Mouse (Mus musculus): ENCODE measurements around the gene Cd151.

The Cd151 gene

DNA sequence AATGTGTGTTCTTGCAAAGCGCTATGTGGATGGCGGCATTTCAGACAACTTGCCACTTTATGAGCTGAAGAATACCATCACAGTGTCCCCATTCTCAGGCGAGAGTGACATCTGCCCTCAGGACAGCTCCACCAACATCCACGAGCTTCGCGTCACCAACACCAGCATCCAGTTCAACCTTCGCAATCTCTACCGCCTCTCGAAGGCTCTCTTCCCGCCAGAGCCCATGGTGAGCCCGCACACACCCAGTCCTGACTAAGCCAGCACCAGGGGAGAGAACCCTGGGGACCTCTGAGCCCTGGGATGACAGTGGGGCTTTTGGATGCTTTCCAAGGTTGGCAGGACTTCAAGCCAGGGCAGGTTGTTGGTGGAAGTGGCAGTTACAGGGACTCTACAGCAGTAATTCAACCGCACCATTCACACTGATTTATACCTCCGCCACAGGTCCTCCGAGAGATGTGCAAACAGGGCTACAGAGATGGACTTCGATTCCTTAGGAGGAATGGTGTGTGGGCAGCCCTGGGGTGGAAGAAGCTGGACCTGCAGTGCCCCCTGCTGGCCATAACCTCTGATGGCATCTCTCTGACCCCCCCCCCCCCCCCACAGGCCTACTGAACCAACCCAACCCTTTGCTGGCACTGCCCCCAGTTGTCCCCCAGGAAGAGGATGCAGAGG, 9.1 kb upstream of the Cd151 start:
- DNase-seq (ENCODE audit: low spot score), result peak; percentile 68

DNA sequence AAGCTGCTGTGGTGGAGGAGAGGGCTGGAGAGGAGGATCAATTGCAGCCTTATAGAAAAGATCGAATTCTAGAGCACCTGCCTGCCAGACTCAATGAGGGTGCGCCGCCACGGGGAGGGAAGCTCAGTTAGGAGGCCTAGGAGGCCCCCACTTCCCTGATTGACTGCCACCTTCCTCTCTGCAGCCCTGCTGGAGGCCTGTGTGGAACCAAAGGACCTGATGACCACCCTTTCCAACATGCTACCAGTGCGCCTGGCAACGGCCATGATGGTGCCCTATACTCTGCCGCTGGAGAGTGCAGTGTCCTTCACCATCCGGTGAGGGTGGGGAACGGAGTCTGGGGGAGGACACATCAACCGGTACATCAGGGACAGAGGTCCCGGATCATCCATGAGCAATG, 8.5 kb upstream of the Cd151 start:
- no peak for DNase-seq (ENCODE audit: low spot score)

DNA sequence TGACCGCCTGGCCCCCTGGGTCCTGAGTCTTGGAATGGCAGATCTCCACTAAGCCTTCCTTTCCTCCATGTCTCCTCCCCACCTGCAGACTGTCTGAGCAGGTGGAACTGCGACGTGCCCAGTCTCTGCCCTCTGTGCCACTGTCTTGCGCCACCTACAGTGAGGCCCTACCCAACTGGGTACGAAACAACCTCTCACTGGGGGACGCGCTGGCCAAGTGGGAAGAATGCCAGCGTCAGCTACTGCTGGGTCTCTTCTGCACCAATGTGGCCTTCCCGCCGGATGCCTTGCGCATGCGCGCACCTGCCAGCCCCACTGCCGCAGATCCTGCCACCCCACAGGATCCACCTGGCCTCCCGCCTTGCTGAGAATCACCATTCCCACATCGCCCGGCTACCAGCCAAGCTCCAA, 7.9 kb upstream of the Cd151 start:
- DNase-seq (ENCODE audit: low spot score), result no peak

DNA sequence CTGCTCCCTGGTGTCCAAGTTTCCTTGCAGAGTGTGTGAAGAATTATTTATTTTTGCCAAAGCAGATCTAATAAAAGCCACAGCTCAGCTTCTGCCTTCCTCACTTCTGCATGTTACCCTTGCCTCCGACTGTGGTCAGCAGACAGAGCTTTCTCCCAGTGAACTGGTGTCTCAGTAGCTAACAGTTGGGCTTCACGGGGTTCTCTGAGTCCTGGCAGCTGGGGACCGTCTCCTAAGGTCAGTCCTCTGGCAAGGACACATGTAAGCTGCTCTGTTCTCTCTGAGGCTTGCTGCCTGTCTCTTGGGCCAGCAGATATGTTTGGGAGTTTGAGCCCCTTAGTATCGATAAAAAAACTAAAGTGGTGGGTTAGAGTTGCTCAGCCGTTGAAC, 7.2 kb upstream of the Cd151 start:
- DNase-seq (ENCODE audit: low spot score), result no peak

DNA sequence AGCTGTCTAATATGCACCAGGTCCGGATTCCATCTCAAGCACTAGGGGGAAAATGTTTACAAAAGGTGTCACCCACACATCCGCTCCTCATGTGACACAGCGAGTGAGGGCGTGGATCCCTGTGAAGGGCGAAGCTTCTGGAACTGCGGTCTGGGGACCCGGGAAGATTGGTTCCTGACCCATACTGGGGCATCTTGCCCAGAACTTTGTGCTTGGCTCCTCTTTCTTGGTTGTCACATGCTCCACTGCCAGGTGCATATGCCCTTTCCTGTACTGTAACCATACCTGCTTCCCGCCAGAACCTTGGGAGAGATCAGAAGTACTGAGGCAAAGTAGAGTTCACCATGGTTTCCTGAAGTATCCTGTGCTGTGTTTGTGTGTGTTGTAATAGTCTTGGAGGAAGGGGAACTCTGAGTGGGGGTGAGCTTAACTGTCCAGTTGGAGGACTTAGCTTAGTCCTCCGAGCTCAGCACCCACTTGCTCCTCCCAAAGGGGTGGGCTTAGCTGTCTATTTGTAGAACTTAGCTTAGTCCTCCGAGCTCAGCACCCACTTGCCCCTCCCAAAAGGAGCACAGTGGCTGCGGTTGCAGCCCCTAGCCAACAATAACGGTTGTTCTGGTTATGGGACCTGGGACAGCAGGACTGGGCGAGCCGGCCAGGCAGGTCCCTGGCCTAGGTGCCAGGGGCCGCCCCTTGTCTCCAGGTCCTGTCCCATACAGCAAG, 6.6 kb upstream of the Cd151 start, which contains the start of gene Cracr2b:
Cracr2b (plus strand) TSS at position 704 of the 723 bp plus-strand sequence.
- DNase-seq (ENCODE audit: low spot score), result no peak

DNA sequence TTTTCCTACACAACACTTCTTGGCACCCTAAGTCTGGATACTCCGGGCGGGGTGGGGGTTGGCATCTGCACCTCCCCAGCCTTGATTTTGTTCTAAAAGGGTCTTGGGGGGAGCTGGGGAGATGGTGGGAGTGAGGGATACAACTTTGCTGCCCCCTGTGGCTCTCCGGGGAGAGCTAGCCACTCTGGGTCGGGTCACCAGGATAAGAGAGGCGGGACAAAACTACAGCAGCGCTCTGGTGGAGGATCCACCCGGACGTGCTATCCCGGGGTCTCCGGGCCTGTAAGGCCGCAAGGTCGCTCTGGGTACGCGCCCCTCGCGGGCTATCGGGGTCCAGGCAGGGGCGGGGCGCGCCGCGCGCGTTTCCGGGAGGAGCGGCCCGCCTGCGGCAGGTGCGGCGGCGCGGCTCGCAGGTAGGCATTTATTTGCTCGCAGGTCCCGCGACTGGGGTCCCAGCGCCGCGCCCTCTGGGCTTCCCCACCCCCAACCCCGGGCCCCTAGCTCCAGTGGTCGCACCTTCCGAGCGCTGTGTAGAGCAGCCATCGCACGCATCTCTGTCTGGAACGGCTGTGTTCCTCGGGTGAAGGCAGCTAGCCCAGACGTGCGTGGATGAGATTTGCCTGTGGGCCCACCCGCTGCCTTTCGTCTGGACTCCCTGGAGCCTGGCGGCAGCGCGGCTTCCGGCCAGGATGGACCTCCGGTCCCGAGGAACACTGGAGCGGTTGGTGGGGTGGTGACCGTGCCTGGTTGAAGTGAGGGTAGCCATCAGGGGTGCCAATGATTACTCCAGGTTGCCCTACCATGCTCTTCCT, 5.5 kb upstream of the Cd151 start:
- DNase-seq (ENCODE audit: low spot score), result peak; percentile 49

DNA sequence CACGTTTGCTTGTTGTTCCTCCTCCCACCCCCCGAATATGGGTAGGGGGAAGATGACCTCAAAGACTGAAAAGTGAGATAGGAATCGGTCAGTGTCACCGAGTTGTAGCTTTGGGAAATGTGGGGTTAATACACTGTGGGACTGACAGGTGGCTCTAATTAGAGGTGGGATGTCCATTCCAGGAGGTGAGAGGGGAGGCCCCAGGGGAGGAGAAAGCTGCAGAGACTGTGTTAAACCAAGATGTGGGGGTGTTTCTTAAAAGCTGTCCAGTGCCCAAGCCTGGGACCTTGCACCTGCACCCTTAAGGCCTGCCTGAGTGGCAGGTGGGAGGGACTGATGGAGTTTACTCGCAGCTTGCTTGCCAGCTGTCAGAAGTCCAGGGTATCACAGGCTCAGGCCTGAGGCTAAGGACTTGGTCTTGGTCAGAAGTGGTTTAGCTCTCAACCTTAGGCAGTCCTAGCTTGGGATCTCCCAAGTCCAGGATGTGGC, 4.8 kb upstream of the Cd151 start:
- no peak for DNase-seq (ENCODE audit: low spot score)

DNA sequence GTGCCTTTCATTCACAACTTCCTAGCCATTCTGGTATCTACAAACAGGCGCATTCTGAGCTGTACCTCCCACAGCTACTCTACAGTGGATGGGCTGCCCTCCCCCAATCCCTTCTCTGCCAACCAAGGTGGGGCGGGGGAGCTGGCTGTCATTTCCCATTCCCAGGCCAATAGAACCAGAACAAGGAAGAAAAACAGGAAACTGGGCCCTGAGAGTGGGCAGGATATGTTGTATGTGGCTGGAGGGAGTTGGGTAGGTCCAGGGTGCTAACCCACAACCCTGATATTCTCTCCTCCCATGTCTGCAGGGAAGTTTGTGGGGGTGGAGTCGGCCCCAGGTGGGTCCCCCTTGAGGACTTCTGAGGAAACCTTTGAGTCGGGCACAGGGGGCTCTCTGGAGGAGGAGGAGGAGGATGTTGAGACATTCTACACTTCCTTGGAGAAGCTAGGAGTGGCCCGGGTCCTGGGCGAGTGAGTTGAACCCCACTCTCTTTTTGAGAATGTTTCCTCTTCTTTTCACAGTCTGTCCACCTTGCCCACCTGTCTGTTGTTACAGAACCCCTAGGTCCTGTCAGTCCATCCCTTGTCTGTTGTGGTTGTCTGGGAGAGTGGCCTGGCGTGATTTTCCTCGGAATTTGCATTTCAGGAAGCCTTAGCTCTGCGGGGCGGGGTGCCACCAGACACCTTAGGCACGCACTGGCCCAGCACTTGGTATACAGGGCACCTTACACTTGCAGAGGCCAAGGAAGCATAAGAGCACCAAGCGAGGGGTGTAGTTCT, 3.2 kb upstream of the Cd151 start:
- DNase-seq (ENCODE audit: low spot score), result no peak

DNA sequence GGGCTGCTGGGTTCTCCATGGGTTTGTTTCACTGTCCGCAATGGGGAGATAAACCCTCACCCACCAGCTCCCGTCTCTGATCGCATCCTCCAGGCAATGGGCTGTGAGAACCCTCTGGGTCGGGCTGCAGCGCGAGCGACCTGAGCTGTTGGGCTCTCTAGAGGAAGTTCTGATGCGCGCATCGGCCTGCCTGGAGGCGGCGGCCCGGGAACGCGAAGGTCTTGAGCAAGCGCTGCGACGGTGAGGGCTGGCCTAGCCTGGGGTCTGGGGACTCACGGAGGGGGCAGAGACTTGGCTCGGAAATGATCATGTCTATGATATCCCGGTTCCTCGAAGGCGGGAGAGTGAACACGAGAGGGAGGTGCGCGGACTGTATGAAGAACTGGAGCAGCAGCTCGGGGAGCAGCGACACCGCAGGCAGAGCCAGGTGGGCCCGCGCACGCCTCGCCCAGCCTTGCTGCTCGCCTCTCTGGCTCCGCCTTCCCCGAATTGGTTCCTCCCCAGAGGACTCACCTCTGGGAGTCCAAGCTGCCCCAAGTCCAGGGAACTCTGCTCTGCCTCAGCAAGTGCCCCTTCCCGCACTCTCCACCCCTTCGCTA, 2.5 kb upstream of the Cd151 start:
- no peak for DNase-seq (ENCODE audit: low spot score)

DNA sequence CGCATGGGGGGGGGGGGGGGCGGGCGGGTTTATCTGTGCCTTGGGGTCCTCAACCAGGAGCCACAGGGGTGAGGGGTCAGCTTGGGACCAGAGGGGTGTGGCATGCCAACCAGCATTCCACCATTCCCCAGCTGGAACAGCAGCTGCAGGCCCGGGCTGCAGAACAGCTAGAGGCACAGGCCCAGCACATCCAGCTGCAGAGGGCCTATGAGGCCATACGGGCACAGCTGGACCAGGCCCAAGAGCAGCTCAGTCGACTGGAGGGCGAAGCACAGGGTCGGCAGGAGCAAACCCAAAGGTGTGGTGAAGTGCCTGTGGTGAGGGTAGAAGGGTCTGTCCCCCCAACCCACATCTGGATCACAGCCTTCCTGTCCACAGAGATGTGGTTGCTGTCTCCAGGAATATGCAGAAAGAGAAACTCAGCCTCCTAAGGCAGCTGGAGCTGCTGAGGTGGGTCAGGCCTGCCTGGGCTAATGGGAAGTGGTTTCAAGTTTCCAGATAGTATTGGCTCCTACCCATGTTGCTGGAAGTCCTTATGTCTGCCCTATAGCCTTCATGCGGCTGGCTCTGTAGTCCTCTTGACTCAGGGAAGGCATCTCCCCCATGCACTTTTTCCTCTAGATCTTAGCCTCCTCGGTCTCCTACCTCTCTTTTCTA, 1.7 kb upstream of the Cd151 start:
- no peak for DNase-seq (ENCODE audit: low spot score)

DNA sequence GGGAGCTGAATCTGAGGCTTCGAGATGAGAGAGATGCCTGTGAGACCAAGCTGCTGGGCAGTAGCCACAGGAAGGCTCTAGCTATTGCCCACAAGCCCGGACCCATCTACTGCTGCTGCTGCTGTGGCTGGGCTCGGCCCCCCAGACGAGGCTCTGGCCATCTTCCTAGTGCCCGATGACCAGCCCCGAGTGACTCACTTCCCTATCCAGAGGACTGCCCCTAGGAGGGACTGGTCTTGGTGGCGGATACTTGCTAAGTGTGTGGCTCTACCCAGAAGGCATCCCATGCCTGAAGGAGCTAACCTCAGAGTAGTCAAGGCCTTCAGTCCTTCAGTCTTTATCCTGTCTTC, 1.2 kb upstream of the Cd151 start:
- peak; percentile 75 for DNase-seq (ENCODE audit: low spot score)

DNA sequence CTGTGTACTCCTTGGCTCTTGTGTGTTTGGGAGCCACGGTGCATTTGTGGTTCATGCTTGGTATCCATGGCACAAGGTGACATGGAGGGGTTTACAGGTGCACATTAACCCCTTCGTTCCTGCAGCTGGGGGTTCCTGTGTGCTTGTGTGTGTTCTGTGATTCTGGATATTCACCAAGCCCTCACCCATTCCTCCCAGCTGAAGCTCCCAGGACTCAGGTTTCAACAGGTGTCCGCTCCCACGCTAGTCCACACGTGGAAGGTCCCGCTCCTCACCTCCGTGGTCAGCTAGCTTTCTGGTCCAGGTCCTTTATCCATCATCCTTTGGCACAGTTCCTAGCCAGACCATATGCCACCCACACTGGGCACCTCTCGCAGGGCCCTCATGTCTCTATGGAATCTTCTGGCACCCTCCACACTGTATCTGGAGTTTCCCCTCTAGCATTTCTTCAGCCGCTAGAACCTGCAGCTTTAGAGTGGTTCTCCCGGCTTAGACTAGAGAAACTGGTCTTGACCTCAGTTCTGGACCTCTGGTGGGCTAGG, 514 bp upstream of the Cd151 start:
- DNase-seq (ENCODE audit: low spot score), result peak; percentile 51

DNA sequence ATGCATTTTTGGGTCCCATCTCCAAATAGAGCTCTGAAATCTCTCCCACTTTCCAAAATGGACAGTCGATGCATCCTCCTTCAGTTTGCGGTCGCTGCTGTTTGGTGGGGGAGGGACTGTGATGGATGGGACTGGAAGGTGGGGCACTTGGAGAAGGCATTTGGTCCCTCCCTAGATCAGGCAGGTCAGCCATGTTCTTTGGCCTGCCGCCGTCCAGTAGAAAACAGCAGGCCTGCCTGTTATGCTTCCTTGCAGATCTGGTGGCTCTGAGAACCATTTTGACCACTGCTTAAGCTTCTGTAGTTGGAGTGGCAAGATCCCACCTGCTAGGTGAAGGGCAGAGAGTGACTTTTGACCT, 951 bp downstream of the Cd151 start:
- DNase-seq (ENCODE audit: low spot score), result peak; percentile 55

DNA sequence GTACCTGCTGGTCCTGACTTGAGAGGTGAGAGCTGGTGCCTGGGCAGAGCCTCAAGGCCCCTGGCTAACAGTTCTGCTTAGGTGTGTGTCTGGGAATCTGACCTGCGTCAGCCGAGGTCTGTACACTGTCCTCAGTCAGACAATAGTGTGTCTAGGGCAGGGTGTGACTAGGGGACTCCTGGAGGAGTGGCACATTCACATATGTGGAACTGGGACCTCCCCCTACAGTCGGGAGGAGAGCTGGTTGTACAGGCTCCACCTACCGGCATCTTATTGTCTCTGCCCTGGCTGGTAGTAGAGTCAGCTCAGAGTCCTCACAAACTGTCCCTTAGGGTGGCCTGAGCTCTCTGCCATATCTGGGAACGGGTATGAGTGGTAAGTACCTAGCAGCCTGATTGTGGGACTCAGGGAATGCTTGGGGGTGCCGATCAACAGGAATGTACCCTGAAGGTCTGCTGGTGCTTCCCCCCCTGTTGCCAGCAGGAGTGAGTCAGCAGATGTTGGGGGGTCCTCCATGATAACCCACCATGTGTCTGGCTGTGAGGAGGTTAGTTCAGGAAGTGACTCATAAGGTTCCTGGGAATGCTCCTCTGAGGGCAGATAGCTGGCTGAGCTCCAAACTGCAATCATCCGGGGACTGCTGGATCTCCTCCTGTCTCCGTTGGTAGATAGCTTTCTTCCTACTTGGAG, 1.5 kb downstream of the Cd151 start:
- DNase-seq (ENCODE audit: low spot score), result peak; percentile 94

DNA sequence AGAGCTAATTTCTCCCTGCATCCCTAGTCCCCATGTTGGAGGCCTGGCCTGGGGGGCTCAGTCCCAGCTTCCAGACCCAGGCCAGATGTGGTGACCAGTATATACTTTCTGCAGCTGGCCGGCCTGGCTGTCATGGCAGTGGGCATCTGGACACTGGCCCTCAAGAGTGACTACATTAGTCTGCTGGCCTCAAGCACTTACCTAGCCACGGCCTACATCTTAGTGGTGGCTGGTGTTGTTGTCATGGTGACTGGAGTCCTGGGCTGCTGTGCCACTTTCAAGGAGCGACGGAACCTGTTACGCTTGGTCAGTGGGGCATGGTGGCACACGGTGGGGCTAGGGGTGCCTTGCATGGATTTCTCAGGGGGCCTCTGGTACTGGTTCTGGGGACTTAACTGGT, 2.2 kb downstream of the Cd151 start:
- DNase-seq (ENCODE audit: low spot score), result peak; percentile 80

DNA sequence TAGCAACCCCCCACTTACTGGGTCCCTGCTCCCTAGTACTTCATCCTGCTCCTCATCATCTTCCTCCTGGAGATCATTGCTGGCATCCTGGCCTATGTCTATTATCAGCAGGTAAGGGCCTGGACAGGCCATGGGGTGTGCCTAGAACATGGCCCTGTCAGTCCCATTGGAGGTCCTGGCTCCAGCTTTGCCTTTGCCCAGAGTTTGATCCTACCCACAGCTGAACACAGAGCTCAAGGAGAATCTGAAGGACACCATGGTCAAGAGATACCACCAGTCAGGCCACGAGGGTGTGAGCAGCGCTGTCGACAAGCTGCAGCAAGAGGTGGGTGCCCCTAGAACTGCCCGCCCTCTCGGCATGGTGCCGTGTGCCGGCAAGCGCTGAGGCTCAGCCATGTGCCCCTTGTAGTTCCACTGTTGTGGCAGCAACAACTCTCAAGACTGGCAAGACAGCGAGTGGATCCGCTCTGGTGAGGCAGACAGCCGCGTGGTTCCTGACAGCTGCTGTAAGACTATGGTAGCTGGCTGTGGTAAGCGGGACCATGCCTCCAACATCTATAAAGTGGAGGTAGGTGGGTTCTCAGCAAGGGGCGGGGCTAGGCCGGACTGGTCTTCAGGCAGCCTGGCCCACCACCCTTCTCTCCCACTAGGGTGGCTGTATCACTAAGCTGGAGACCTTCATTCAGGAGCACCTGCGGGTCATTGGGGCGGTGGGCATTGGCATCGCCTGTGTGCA, 2.9 kb downstream of the Cd151 start:
- DNase-seq (ENCODE audit: low spot score), result no peak

DNA sequence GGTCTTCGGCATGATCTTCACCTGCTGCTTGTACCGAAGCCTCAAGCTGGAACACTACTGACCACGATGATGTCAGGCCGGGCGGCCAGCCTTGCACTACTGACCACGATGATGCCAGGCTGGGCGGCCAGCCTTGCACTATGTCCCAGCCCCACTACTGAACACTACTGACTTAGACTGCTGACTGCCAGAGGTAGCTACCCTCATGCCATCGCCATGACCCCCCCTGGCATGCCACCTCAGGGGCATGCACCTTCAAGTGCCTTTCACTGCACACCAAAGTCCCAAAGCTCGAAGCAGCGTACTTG, 3.4 kb downstream of the Cd151 start:
- no peak for DNase-seq (ENCODE audit: low spot score)

DNA sequence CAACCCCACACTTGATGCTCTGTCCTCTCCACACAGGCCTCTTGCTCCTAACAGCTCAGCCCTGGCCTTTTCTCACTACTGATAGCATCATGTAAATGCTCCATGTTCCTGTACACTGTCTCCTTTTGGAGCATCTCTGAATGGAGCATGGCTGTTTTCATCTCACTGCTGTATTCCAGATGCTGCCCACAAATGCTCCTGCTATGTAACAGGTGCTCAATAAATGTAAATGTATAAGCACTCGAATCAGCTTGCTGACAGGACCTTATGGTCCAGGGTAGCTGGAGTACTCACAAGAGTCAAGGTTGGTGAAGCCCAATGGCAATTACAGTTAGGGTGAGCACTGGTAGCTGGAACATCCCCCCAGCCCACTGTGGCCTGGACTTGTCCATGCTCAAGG, 4.0 kb downstream of the Cd151 start:
- DNase-seq (ENCODE audit: low spot score), result no peak

DNA sequence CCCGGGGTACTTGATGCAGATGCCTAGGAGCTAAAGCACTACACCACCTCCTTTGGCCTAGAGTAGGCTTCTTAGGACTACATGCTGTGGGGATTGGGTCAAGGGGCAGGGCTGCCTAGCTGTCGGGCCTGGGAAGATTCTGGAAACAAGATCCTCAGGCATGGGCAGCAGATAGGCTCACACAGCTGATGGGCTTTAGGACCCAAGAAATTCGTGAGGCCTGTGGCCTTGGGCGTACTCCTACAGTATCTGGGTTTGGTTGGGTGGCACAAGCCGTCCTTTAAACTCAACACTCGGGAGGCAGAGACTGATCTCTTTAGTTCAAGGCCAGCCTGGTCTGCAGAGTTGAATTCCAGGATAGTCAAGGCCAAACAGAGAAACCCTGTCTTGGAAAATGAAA, 5.0 kb downstream of the Cd151 start:
- no peak for DNase-seq (ENCODE audit: low spot score)

DNA sequence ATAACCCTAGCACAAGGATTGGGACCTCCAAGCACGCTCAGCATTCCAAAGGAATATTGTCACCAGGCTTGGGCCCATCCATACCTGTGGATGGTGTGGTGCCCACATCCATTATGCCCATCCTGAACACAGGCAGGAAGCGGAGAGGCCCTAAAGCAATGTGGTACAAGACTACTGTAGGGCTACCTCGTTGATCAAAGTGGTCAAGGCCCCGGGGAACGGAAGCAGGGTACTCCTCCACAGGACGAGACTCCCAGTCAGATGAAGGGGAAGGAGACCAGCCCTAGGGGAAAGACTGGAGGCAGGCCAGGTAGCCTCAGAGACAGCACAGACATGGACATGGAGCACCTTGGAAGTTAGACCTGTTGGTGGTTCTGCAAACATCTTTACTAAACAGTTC, 5.6 kb downstream of the Cd151 start:
- DNase-seq (ENCODE audit: low spot score), result no peak

Measured in MN1 (cell line).